Mouse (Mus musculus) v-Abl transformed pro-B cells (cell line): ENCODE results near the gene Nrros.

Experiments used
- in situ Hi-C, 2 experiments: fragments of 400-800 bp; cut with MboI; formaldehyde crosslinking; loops; one replicate each; pipeline ENCODE4 v1.15.1; 2025; ENCODE audit not compliant: unreplicated experiment in 2 of 2

Nrros gene

GRCm38 (mm10) chr16:32165281-32165821 is at the start of gene Nrros:
Nrros (minus strand) TSS chr16:32165594.
- in situ Hi-C loops: no loop called here

GRCm38 (mm10) chr16:32214804-32215576 is 49.6 kb upstream of the Nrros start:
- in situ Hi-C loops: no loop called here

GRCm38 (mm10) chr16:32214156-32214555 is 48.8 kb upstream of the Nrros start:
- in situ Hi-C loops: no loop called here

- in situ Hi-C loops: loop anchor here (5.0 kb wide), 4 partner anchors 43 to 88 kb away; no protein-coding TSS in a partner anchor
Observed at GRCm38 (mm10) chr16:32204902-32205301, 39.5 kb upstream of the Nrros start.

- in situ Hi-C loops: loop anchor here (5.0 kb wide), 4 partner anchors 40 to 85 kb away; no protein-coding TSS in a partner anchor
Observed at GRCm38 (mm10) chr16:32202681-32203080, 37.3 kb upstream of the Nrros start.

- in situ Hi-C loops: loop anchor here (5.0 kb wide), 4 partner anchors 39 to 84 kb away; no protein-coding TSS in a partner anchor
Observed at GRCm38 (mm10) chr16:32201004-32201325, 35.6 kb upstream of the Nrros start.

GRCm38 (mm10) chr16:32200256-32201003 is 35.0 kb upstream of the Nrros start:
- in situ Hi-C loops: loop anchor here (5.0 kb wide), 4 partner anchors 38 to 83 kb away; no protein-coding TSS in a partner anchor

GRCm38 (mm10) chr16:32190011-32190441 is 24.6 kb upstream of the Nrros start:
- in situ Hi-C loops: no loop called here

- in situ Hi-C loops: no loop called here
Observed at GRCm38 (mm10) chr16:32189109-32189508, 23.7 kb upstream of the Nrros start.

GRCm38 (mm10) chr16:32186056-32186455 is 20.7 kb upstream of the Nrros start:
- in situ Hi-C loops: no loop called here

- in situ Hi-C loops: no loop called here
Observed at GRCm38 (mm10) chr16:32179333-32179901, 14.0 kb upstream of the Nrros start, which contains the start of gene Bex6. Bex6 (plus strand) TSS chr16:32179823.

- in situ Hi-C loops: no loop called here
Observed at GRCm38 (mm10) chr16:32176896-32177686, 11.7 kb upstream of the Nrros start.

- in situ Hi-C loops: no loop called here
Observed at GRCm38 (mm10) chr16:32175029-32175428, 9.6 kb upstream of the Nrros start.

GRCm38 (mm10) chr16:32174340-32175005 is 9.1 kb upstream of the Nrros start:
- in situ Hi-C loops: no loop called here

- in situ Hi-C loops: no loop called here
Observed at GRCm38 (mm10) chr16:32173401-32173800, 8.0 kb upstream of the Nrros start.

GRCm38 (mm10) chr16:32171031-32171731 is 5.8 kb upstream of the Nrros start:
- in situ Hi-C loops: no loop called here

- in situ Hi-C loops: no loop called here
Observed at GRCm38 (mm10) chr16:32167819-32168545, 2.6 kb upstream of the Nrros start.

GRCm38 (mm10) chr16:32164396-32165027 is 882 bp downstream of the Nrros start:
- in situ Hi-C loops: loop anchor here in 1 of 2 experiments (5.0 kb wide), 1 partner anchor 38 kb away; no protein-coding TSS in a partner anchor
